Mouse (Mus musculus): ENCODE measurements around the gene Arr3. TPM values are rescaled to one million over a fixed set of nuclear protein-coding genes. Genes with fewer than 3 reads are reported as not detected.

Arr3 gene
- total RNA-seq, 2 experiments from 2014 or later, result not detected

Other genes starting within 250 kb of the Arr3 start
- gene Otud6a, start 176.5 kb upstream of the Arr3 start, total RNA-seq (2021), result not detected
- gene Awat2, start 162.8 kb upstream of the Arr3 start, total RNA-seq (2021), result under 1 TPM in 1 of 2 experiments, not detected in 1; 0.19 TPM
- 10 to 100 TPM; 38.0 to 41.0 TPM for gene Igbp1, start 111.2 kb upstream of the Arr3 start, total RNA-seq (2021)
- gene Dgat2l6, start 80.7 kb upstream of the Arr3 start, total RNA-seq (2021), result not detected
- not detected for gene Awat1, start 33.2 kb upstream of the Arr3 start, total RNA-seq (2021)
- not detected for gene P2ry4, start 10.6 kb upstream of the Arr3 start, total RNA-seq (2021)
- 1 to 10 TPM; 1.9 to 3.5 TPM for gene Kif4, start 20.2 kb downstream of the Arr3 start, total RNA-seq (2021)
- gene Pdzd11, start 21.1 kb downstream of the Arr3 start, total RNA-seq (2021), result 10 to 100 TPM; 29.1 to 31.6 TPM
- gene Gdpd2, start 124.4 kb downstream of the Arr3 start, total RNA-seq (2021), result under 1 TPM; 0.46 to 0.81 TPM
- gene Dlg3, start 162.2 kb downstream of the Arr3 start, total RNA-seq (2021), result 1 to 10 TPM; 3.1 to 4.8 TPM

Measured in heart, postnatal 14 days (tissue).